Mouse (Mus musculus): Measurements from ENCODE around the gene Arhgef28.

Gene Arhgef28

DNA sequence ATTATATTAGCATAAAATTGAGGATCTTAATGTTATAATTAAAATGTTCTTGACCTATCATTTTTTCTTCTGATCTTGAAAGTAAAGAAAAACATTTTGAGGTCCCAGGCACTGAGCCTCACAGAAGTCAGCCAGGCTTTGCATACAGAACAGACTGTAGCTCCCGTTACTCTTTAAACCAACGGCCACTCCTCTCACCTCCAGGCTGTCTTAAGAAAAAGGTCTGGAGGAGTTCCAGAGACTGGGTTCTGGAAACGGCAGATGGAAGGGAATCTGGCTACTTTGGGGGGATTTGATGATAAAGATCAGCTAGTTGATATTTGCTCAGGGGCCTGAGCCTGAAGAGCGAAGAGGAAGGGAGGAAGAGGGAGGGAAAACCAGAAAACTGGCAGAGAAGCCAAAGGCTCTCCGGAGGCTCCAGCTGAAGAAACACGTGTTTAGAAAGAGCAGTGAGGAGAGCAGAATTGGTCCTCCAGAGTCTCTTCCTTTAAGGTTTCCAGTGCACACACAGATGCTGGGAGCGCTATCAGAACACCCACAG is 251.2 kb downstream of the Arhgef28 start:
- no peak for DNase-seq

DNA sequence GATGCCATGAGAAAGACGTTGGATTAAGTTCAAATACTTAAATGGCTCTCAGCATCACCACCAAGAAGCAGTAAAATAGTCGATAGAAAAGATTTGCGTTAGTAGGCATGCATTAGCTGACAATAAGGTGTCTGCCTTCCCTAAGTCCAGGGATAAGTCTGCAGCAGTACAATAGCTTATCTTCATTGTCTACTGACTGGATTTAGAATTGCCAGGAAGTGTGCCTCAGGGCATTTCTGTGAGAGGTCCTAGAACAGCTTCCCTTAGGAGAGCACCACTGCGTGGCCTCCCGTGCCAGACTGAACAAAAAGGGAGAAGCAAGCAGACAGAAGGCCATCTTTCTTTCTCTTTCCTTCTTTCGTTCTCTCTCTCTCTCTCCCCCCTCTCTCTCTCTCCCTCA is 252.2 kb downstream of the Arhgef28 start:
- no peak for DNase-seq

- DNase-seq = no peak
Observed at GRCm38 (mm10) chr13:97953526-97953925, 252.7 kb downstream of the Arhgef28 start.

GRCm38 (mm10) chr13:97948856-97949255 is 257.4 kb downstream of the Arhgef28 start:
- DNase-seq = no peak

- DNase-seq = no peak
Observed at GRCm38 (mm10) chr13:97947598-97947997, 258.6 kb downstream of the Arhgef28 start.

GRCm38 (mm10) chr13:97946422-97946821 is 259.8 kb downstream of the Arhgef28 start:
- DNase-seq = no peak

DNA sequence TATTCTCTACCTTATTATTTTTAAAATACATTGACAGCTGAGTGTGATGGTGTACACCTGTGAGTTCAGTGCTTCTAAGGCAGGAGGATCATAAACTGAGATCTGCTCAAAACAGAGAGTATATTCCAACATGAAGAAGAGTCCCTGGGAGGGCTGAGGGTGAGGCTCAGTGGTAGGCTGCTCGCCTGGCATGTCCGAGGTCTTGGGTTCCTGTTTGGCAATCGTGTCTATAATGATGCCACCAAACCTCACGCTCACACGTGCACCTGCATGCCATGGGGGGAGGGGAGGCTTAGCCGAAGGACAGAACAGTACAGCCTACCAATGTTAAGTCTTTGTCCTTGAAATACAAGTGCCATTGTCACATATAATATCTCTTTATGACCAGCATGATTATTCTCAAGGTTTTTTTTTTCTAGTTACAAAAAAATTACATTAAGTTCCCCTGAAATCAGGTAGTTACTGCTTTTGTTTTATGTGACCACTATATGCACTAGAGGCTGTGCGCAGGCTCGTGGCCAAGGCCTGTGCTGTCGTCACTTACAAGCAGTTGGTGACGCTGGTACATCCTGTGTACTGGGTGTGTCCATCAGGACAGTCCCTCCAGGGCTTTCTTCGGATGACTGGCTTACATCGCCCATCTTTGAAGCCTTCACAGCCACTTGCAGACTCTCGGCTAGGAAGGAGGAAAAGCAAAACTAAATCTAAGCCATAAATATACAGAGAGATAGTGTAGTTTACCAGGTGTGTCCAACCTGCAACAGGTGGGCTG is 264.1 kb downstream of the Arhgef28 start:
- no peak for DNase-seq

- no peak for DNase-seq
Observed at GRCm38 (mm10) chr13:97941099-97941498, 265.1 kb downstream of the Arhgef28 start.

- peak; percentile 34 to 59 for DNase-seq
Observed at GRCm38 (mm10) chr13:97939433-97940160, 266.6 kb downstream of the Arhgef28 start.

- DNase-seq = peak; percentile 95 to 97
Observed at GRCm38 (mm10) chr13:97938596-97939297, 267.5 kb downstream of the Arhgef28 start.

- DNase-seq = peak; percentile 75 to 76
Observed at GRCm38 (mm10) chr13:97937919-97938318, 268.3 kb downstream of the Arhgef28 start.

GRCm38 (mm10) chr13:97928135-97928497 is 278.1 kb downstream of the Arhgef28 start:
- DNase-seq = peak; percentile 41 to 67

- DNase-seq = no peak
Observed at GRCm38 (mm10) chr13:97927376-97928134, 278.7 kb downstream of the Arhgef28 start.

DNA sequence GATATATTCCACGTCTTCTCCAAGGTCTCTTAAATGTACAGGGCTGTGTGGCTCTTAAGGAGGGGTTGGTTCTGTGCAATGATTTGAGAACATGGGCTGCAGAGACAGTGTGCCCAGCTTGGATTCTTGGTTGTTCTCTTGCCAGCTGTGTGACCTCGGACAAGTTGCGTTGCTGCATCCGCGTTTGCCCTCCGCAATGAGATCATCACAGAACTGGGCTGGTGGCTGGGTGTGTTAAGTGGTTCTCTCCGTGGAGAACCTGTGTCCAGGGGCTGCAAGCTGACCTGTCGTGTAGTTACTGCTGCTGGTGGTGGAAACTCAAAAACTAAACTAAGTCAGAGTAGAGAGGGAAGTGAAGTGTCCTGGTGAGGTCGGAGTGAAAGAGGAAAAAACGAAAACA is 279.9 kb downstream of the Arhgef28 start:
- DNase-seq = no peak

DNA sequence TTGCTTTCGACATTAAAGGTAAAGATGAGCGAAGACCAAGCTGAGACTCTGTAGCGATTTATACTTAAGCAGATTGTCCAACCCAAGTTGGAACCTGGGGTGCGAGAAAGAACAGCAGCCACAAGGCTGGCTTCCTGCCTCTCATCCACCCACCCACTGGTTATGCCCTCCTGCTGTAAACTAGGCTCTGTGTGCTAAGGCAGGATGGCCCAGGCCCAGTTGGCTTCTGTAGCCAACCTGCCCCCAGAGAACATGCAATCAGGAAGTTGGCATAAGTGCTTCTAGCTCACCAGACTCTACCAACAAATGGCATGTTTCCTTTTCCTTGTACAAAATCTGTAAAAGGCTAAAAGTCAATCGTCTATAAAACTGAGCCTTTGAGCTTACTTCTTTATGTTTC is 283.2 kb downstream of the Arhgef28 start:
- no peak for DNase-seq

DNA sequence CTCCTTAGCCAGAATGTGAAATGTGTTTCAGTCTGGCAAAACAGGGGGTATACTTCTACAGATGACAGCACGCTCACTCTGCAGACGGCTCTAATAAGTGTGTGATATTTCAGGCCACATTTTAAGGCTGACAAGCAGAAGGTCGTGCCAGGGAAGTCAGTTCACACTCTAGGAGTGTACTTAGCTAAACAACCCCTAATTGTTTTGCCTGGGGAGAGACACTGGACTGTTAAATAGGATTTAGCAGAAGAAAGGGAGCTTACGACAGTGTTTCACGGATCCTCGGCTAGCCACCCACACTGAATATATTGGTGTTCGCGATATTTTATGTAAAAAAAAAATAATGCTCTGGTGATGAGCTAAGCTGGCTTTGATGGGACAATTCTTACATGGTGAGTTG is 286.6 kb downstream of the Arhgef28 start:
- DNase-seq = no peak

- no peak for DNase-seq
Observed at GRCm38 (mm10) chr13:97918117-97918900, 287.9 kb downstream of the Arhgef28 start.

DNA sequence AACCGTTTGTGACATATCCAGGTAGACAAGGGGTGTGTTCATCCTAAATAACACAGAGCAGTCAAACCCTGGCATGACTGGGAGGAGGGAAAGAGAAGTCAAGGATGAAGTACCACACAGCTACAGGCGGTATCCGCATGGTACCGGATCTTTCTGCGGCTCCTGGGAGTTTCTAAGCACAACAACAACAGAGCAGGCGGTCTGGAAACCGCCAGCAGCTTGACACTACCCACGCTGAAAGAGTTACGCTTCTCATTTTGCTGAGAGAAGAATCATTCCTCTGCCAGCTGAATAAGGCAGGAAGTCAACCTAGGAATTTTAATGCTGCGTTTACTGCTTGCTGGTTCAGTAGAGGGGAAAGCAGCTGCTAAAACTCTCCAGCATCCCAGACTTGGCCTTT is 295.2 kb downstream of the Arhgef28 start:
- DNase-seq = peak; percentile 39 to 60

DNA sequence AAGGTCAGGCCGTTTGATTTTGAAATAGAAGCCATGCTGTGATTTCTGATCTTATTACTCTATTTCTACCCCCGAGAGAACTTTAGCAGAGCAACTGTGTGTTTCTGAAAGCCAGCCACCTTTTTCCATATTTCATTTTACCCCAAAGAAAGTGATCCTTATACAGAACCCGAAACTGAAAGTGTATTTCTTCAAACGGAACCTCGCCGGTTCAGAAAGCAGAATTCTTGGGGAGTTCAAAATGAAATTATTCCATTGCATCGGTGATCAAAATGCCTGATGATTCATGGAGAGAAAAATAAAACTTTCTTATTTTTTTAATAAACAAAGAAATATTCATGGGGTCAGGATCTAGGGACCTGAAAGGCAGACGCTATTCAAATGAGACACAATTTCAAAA is 303.4 kb downstream of the Arhgef28 start:
- no peak for DNase-seq

GRCm38 (mm10) chr13:97900380-97900758 is 305.9 kb downstream of the Arhgef28 start:
- DNase-seq = no peak

DNA sequence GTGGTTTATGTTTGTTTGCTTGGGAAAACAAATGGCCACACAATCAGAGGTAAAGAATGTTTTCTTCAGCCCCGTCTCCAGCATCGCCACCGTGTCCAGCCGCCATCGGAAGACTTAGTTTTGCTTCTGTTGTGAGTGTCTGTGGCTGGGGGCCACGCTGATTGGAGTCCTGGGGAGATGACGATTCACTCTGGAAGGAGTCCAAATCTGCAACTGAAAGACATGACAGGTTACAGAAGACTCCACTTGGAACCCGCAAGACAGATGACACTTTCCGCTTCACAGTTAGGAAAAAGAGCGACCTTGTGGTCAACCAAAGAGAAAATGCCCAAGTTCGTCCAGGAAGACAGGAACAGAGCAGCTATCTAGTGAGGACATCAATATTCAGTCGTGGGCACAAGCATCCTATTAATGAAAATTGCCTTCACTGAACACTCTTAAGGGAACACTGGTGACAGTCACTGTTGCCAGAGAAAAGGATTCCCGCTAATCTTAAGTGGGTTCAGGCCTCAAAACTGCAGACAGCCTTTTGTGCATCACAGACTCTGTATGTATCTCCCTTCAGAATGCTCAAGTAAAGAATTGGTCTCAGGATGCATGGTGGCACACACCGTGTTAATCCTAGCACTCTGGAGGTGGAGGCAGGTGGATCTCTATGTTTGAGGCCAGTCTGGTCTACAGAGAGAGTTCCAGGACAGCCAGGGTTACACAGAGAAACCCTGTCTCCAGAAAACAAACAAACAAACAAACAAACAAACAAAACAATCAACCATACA is 306.4 kb downstream of the Arhgef28 start:
- no peak for DNase-seq
